In genomic region chr11:89590273-89590874, GRCm38 (mm10) we compare ENCODE assay signal across 21 mouse cellular contexts.
"Had no signal": no experiment of that assay in that cellular context is flagged by ENCODE, and none has a peak within 500 bp of the region (broad histone marks: within the 10 kb centered on the region; RNA-seq: fewer than 3 reads in every experiment).

No protein-coding gene starts in this region.

- H3K27ac ChIP-seq: hindbrain, postnatal 0 days; limb, embryonic 12.5 days; limb, embryonic 15.5 days; liver, embryonic 13.5 days; midbrain, embryonic 10.5 days; neural tube, embryonic 12.5 days; neural tube, embryonic 15.5 days; stomach, embryonic 15.5 days had no signal

- H3K4me3 ChIP-seq: limb, embryonic 12.5 days; limb, embryonic 15.5 days; liver, embryonic 13.5 days; megakaryocyte, embryonic 14.5 days; midbrain, embryonic 10.5 days; neural tube, embryonic 12.5 days; neural tube, embryonic 15.5 days; stomach, embryonic 15.5 days had no signal

- H3K36me3 ChIP-seq: limb, embryonic 12.5 days; limb, embryonic 15.5 days; liver, embryonic 13.5 days; midbrain, embryonic 10.5 days; neural tube, embryonic 12.5 days; neural tube, embryonic 15.5 days; stomach, embryonic 15.5 days had no signal

- DNase-seq: kidney, adult 18-20 months; kidney, adult 9 months; kidney, postnatal 14 days; kidney, postnatal 4 days; left cerebral cortex, postnatal 4 days; liver, embryonic 13.5 days; midbrain, embryonic 14.5 days; retina, postnatal 1 day; right cerebral cortex, postnatal 25 days; spleen, adult 18-20 months; thymus, postnatal 25 days had no signal

- H3K27me3 ChIP-seq: limb, embryonic 12.5 days; limb, embryonic 15.5 days; liver, embryonic 13.5 days; megakaryocyte, embryonic 14.5 days; neural tube, embryonic 12.5 days; neural tube, embryonic 15.5 days; stomach, embryonic 15.5 days had no signal

- ATAC-seq: hindbrain, postnatal 0 days; inflammation-experienced regulatory T-cells, adult 6 months; intestine, embryonic 16.5 days had no signal

- H3K9ac ChIP-seq: limb, embryonic 12.5 days; limb, embryonic 15.5 days; liver, embryonic 13.5 days; neural tube, embryonic 12.5 days; neural tube, embryonic 15.5 days; stomach, embryonic 15.5 days had no signal

- H3K4me2 ChIP-seq: limb, embryonic 12.5 days; limb, embryonic 15.5 days; liver, embryonic 13.5 days; neural tube, embryonic 12.5 days; neural tube, embryonic 15.5 days; stomach, embryonic 15.5 days had no signal

- H3K4me1 ChIP-seq: limb, embryonic 12.5 days; limb, embryonic 15.5 days; liver, embryonic 13.5 days; megakaryocyte, embryonic 14.5 days; midbrain, embryonic 10.5 days; neural tube, embryonic 12.5 days; neural tube, embryonic 15.5 days; stomach, embryonic 15.5 days had no signal

- H3K9me3 ChIP-seq: limb, embryonic 12.5 days; limb, embryonic 15.5 days; liver, embryonic 13.5 days; midbrain, embryonic 10.5 days; neural tube, embryonic 12.5 days; neural tube, embryonic 15.5 days; stomach, embryonic 15.5 days had no signal
